Mouse (Mus musculus) layer of hippocampus, adult 18-20 months (tissue): Measurements from ENCODE around the gene Mok. TPM values are rescaled to one million over a fixed set of nuclear protein-coding genes. Genes with fewer than 3 reads are reported as not detected.

Source experiments
- DNase-seq, 2 experiments: peaks; one replicate each; pipeline ENCODE4 v3.0.0; 2022; ENCODE audit warnings: low spot score in 2 of 2
- total RNA-seq, 2 experiments: library from RNA; stranded (reverse); gene quantifications; 2 replicates each; pipeline ENCODE4 v1.2.3; 2021

The Mok gene
- total RNA-seq, 2 experiments from 2014 or later, result 9.6 to 11.9 TPM

DNA sequence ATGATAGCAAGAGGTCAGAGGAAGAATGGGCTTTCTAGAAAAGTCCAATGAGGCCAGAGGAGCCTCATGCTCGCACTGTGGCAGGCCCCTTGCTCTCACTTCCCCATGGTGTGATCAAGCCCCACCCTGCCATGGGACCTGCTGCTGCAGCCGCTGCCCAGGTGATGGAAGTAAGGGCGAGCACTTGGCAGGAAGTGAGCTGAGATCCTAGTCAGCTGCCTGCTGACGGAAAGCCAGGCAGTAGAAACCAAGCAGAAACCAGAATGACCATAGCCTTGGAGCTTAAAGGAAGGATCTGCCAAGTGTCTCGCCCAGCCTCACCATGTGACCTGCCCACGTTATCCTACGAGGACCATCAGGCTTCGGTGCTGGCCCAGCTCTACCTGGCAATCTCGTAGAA, 27.6 kb downstream of the Mok start:
- no peak for DNase-seq

DNA sequence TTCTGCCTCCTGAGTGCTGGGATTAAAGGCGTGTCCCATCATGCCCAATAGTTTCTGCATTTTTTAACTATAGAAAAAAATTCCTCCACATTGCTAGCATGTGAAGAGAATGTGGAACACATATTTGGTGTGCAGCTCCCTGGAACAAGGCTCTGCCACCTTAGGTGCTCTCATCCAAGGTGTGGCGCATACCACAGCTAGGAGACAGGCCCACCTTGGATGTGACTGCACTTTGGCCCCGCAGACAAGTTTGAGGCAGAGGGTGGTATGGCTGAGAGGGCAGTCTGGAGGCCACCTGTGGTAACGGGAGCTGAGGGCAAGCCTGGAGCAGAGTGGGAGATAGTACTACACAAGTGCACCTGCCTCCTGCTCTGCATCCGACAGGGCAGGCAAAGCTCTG, 31.9 kb downstream of the Mok start:
- DNase-seq, result no peak

DNA sequence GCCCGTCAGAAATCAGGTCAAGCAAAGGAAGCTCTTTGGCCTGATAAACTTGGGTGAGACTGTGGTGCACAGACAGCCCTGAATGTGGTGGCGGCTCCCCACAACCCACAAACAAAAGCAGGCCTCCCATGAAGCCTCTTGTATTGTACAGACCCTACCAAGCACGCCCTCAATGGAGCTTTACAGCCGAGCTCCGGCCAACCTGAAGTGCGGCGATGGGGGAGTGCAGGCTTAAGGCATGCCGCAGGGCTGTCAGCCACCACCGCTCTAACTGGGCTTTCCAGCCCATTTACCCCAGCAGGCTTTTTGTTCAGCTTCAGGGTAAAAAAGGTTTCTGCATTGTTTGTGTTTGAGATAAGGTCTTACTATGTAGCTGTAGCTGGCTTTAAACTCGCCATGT, 32.3 kb downstream of the Mok start:
- no peak for DNase-seq

DNA sequence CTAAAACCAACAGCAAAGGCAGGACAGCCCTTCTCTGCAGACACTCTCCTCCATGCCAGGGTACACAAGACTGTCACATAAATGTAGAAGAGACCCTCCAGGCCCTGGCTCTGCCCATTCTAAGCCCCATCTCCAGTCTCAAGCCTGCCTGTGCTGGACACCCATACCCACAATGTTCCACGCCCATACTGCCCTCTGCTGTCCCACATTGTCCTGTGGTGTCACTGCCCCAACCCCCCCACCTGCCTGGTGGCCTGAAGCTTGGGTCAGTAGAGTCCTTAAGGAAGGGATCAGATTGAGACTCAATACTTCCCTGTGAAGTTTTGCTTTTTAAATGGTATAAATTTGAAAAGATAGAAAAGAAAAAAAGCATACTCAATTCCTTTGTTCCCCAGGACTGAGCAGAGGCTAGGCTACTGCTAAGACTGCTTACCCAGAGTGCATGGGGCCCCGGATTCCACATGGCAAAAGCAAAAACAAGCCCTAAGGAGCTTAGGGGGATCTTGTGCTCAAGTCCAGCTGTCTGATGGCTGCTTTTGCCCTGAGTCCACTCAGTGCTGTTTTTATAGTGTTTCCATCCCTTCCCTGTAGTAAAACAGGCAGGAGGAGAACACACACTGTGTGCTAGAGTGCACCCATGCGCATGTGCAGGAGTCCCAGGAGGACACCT, 34.3 kb downstream of the Mok start:
- peak in 1 of 2 experiments; percentile 61 for DNase-seq

DNA sequence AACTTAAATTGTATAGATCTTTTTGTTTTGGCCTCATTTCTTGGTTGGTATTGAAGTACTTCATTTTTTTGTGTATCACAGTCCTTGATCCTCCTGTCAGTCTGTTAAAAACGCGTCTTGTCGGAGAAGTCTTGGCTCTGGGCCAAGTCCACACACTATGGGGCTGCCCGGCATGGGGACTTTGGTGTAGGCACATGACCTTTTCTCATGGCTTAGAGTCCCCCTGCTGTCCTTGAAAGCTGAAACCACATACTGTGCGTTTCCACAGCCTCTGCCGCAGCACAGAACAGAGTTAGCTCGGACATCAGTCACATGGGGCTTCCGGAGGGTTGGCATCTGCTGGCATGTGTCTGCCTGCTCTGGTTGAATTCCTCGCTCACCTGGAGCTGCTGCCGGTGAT, 36.5 kb downstream of the Mok start:
- no peak for DNase-seq

DNA sequence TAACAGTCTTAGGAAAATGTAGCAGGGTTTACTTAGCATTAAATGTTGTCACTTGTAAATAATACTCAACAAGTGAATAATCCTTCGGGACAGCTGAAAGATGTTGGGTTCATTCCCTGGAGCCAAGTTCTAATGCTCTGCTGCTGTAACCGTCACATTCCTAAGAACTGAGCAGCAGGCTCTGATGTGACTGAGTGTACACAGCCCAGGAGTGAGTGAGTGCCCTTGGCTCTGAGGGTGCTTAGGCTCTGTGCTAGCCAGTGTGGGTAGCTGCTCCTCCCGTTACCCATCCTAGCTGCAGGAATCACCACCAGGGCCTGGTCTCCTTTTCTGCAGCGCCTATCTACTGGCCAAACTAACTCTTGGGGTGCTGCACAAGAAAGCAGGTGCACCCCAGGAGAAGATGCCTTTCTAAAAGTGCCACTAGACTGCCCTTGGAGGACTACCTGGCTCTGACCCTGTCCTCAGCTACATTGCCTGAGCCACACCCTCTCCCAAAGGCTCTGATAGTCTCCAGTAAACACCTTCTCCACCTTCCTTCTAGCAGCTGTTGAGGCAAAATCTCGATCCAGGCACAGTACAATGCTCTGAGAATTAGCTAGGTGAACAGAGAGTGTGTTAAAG, 38.0 kb downstream of the Mok start:
- no peak for DNase-seq

DNA sequence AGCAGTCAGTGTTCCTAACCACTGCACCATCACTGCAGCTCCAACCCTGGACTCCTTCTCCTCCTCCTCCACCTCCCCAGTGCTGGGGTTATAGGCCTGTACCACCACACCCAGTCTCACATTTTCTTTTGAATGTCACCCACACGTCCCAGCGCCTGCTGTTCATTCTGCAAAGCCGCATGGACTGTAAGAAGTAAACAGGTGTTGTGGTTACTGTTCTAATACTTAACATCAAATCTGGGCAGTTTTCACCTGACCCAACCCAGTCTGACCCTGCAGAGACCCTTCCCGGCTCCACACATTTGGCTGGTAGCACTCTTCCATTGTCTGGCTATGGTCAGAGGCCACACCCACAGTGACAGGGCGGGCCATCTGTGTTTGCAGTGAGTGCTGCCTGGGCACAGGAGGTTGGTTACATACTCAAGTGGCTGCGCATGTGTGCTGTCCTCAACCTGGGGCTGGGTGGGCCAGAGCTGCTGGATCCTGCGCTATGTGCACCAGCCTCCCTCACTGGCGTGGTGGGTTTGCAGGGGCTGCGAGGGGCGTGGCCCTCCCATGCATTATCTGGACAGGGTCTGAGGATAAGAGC, 38.8 kb downstream of the Mok start:
- DNase-seq, result no peak

DNA sequence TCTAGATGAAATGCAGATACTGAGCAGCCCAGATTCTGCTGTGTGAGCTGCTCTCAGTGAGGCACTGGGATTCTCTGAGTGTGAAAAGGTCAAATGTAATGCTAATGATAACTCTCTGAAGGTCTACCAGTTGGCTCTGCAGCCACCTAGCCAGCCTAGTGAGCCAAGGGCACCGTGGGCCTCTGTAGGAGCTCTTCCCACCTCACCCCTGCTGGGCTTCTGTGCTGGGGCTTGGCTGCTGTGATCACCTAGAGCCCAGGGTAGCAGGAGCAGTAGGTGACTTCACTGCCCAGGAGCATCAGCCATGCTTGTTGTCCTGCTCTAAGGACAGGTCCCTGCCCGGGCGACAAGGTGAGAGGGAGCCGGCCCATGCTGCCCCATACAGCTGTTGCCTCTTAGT, 41.5 kb downstream of the Mok start:
- DNase-seq, result no peak

DNA sequence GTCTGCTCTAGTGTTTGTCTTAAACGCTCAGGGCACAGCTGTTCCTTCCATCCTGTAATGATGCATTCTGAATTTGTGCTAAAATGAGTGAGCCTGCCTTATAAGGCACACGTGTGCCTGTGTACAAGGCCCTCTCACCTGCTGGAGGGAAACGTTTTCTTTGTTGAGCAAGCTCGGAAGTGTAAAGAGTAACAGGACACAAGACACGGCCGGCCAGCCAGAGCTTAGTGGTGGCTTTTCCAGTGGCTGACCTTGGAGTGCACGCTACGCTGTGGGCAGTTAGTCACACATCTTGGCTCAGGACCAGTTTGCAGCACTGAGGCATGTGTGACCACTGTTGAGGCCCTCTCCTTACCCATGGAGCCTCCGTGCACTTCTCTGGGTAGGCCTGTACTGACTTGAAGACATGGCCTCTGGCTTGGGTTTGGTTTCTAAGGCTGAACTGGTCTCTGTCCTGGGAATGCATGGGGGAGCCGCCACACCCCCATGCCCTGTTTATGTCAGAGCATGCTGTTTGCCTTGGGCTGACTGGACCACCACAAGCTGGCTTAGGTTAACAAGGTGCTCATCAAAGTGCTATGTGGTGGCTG, 42.8 kb downstream of the Mok start:
- no peak for DNase-seq

DNA sequence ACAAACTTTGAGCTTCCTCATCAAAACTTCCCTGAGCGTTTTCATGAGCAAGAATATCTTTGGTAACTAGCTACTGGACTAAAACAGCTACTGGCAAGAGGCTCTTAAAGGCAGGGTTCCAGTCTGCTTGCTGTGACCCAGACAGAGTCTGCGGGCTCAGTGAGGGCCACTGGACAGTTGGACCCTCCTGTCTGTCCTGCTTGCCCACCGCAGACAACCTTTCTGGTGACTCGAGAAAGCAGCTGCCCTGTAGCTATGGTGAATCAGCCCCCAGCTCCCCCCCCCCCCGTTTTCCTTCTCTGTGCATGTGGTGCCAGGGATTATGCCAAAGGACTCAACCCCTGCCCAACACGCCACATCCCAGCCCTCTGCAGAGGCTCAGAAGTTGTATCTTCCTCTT, 43.5 kb downstream of the Mok start:
- no peak for DNase-seq

DNA sequence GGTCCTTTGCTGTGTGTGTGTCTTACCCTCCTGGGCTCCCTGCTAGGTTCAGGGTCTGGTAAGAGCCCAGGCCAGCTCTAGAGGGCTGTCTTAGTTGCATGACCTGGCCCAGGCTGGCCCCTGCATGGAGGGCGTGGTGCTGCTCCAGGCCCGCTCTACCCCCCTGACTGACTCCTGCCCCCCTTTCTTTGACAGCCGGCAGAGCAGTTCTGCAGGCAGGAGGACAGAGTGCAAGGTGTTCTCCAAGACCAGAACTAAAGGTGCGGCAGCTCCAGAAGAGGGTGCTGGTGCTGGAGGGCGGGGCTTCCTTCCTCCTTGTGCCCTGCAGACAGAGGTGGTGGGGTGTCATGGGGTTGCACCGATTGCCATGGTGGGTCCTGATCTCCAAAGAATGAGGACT, 44.0 kb downstream of the Mok start:
- DNase-seq, result no peak

DNA sequence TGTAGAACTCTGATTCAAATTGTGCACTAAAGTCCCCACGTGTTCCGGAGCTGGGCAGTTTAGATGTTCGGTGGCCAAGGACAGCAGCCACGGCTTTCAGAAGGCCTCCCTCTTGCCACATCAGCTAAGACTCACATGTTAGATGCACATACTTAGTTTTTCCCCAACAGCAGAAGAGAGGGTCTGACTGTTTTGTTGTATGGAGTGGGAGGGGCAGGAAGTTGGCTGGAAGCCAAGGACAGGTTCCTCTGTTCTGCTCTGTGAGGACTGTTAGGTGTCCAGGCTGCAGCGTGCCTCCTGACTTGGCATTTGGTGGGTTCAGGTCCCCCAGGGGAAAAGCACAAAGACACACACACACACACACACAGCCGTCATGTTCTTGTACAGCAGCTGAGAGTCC, 45.7 kb downstream of the Mok start:
- DNase-seq, result no peak

DNA sequence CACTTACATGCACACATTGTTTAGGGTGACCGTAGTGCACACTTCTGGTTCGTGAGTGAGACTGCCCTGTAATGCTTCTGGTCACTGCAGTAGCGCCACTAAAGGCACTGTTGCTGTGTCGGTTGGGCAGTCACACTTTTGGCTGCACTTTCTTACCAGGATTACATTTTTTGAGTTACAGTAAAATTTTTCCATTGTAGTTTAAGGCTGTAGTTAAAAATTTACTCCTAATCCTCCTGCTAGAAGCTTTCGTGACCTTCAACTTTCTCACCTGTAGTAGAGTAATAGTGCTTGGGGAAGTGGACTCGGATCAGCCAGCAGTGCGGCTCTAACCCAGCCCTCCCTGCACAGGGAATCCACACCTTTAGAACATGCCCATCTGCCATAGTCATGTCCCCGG, 49.7 kb downstream of the Mok start:
- DNase-seq, result no peak

DNA sequence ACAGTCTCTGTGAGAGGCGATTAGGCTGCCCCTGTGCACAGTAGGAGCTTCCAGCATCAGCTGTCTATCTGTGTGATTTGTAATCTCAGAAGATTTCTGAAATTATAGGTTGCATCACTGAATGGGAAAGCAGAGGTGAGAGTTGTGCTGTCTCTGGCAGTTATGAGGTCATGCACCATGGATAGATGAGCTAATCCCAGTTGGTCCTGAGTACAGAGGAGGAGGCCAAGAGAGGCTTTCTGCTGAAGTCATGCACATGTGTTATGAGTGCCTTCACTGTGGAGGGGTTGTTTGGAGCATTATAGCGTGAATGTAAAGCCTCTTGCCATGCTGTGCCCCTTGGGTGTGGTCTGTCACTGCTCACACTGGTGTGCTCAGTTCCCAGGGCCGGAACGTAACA, 50.2 kb downstream of the Mok start:
- DNase-seq, result no peak

DNA sequence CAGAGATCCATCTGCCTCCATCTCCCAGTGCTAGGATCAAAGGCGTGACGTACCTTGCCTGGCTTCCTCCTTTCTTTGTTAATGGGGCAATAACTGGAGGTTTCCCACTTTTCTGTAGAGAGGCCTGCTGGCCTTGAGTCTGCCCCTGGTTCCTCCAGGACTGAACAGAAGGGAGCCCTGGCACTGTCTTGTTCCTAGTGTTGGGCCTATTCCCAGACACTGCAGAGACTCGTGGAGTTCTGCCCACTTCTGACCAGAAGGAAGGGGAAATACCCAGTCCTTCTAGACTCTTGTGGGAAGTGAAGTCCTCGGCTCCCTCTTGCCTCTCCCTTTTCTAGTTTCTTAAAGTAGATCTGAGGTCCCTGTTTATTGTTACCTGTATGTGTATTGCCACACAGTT, 54.5 kb downstream of the Mok start:
- DNase-seq, result peak in 1 of 2 experiments; percentile 51

DNA sequence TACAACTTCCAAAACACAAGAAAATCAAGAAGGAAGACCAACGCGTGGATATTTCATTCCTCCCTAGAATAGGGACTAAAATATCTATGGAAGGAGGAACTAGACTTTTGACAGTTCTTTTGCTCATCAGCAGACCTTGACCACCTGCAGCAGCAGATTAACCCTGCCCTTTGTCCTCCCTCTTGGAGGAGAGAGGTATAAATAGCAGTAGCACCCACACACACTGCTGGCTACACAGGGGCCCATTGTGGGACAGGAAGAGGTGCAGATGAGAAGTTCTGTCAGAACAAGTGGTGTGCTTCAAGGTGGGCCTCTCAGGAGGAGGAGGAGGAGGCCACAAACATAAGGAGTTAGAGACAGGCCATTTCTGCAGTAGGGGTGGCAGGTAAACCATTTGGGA, 56.5 kb downstream of the Mok start:
- no peak for DNase-seq

DNA sequence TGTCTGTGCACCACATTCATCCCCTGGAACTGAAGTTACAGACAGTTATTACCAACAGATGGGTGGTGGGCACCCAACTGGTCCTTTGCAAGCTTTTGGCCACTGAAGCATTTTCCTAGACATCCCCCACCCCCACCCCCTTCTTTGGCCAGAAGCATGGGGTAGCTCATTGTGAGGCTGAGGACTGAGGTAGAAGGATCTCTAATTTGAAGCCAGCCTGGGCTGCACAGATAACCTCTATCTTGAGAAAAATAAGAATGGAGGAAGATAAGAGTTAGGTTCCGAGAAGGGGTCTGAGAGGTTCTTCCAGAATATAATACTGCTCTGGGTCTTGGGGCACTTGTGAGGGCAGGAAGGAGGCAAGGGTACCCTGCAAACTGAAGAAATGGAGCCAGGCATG, 58.5 kb downstream of the Mok start:
- no peak for DNase-seq

DNA sequence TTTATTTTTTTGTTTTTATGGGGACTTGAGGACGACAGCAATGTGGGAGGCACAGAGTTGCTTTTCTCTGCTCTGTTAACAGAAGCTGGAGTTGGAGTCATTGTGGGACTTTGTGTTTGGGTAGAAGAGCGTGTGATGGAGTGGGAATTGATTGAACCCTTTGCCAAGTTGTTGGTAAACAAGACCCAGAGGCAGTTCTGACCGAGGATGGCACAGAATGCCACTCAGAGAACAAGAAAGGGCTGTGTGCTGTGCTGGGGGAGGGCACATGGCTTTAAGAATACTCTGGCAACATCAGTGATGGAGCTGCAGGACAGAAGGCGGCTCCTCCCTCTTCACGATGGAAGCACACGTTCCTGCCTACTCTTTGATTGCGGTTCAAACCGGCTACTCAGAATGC, 59.6 kb downstream of the Mok start:
- DNase-seq, result peak; percentile 51 to 66

DNA sequence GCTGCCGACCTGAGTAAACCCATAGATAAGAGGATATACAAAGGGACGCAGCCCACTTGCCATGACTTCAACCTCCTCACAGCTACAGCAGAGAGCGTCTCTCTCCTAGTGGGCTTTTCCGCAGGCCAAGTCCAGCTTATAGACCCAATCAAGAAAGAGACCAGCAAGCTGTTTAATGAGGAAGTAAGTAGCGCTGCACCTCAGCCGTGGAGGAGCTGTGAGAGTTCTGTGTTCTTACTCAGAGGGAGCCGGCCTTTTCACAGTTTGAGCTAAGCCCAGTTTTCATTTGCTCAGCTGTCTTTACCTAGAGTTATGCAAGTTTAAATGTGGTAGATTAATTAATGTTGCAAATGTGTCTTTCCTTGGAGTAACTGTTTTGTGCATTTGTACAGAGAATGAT, 61.4 kb downstream of the Mok start:
- no peak for DNase-seq

DNA sequence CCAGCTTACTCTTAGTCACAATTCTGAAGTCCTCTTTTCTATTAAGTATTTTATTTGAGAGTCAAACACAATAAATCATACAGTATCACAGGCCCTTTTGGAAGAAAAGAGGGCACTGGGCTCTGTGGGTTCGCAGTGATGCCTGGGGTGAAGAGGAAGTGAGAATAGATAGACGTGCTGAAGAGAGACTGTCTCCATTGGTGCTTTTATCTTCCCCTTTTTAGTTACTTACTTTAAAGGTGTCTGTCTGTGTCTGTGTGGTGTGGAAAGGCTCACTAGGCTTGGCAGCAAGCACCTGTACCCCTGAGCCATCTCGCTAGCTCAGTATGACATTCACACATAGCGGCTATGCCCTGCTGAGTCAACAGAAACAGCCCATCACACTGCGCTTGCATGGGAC, 62.9 kb downstream of the Mok start:
- no peak for DNase-seq

DNA sequence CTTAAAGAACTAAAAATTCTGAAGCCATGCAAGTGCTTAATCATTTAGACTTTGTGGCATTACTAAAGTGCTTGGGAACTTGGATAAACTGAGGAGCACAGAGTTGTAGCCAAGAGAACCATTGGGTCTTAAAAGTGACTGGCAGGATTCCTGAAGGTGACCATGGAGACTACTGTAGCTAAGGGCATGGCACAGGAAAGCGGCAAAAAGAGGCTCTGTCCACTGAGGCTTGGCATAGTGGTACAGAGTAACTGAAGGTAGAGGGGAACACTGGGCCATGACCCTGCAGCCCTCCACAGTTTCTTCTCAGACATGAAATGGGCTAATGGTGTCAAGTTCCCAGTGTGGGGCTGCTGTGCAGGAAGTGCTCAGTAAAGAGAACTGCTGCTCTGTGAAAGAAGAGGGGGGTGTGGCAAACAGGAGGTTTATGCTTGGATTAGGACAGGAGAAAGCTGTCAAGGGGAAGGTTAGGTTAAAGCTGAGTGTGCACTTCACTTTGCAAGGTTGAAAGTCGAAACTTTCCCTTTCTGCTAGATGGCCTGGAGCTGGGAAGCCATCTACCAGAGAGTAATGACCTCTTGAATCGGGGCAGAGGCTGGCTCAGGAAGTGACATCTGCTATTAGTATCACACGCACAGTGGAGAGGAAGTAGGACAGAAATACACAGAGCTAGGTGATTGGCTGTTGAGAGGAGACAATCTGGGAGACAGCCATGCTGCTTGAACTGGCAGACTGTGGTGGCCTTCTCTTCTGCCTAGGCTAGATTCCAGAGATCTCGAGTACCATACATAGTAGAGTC, 64.9 kb downstream of the Mok start:
- no peak for DNase-seq

DNA sequence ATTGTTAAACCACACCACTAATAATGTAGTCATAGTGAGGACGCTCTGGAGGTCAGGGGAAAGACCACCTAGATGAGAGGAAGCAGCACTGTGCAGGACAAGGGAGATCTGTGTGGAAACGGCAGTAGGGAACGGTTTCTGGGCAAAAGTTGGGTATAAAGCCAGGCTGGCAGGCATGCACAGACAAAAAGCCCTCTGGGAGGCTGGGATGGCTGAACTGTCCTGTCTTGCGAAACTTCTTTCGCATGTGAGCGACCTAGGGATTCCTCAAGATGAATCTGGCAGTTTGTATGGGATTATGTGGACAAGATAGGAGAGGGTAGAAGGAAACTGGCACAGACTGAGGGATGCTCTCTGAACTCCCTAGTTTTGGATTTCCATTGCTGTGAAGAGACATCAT, 68.8 kb downstream of the Mok start:
- DNase-seq, result no peak
